Mouse (Mus musculus) liver, embryonic 14.5 days (tissue): ENCODE measurements around the gene Fgr.

ENCODE experiments used
- CTCF ChIP-seq: IDR thresholded peaks from 2 replicates; pipeline ENCODE4 v1.5.1; 2016; ENCODE audit warnings: antibody characterized with exemption, low read depth, control low read depth
- EP300 ChIP-seq: IDR thresholded peaks from 2 replicates; pipeline ENCODE4 v1.6.1; 2016; ENCODE audit warnings: antibody characterized with exemption, low read depth

DNA sequence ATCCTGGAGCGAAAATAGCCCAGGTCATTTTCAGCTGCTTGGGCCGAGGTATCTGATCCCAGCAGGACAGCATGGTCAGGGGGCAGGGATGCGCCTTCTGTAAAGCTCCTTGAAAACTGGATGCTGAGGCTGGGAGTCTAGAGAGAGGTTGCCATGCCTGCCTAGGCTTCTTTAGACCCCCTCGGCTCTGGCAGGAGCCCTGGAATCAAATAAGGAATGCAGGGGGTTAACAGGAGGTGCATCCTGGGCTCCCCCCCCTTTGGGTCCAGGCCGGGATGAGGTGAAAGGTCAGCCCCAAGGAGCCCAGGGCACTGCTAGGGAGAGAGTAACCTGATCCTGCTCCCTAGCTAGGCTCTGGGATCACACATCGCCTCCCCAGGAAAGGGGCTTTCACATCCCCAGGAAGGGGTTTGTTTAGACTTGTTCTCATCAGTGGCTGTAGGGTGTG is 70.8 kb downstream of the Fgr start:
- TF ChIP-seq CTCF (no peak), EP300 (no peak)
